Mouse (Mus musculus): ENCODE measurements around the gene Fstl1. TPM values are rescaled to one million over a fixed set of nuclear protein-coding genes. Genes with fewer than 3 reads are reported as not detected.
A peak's percentile ranks its signal among the peaks of the same experiment; 100 is the strongest.

The Fstl1 gene
- polyA plus RNA-seq, 1 experiment from 2014 or later, result 105 TPM

GRCm38 (mm10) chr16:37752876-37753275 is 23.8 kb upstream of the Fstl1 start:
- no peaks in the 10 kb centered on the region for H3K4me1 ChIP-seq (ENCODE audit: control insufficient read depth, insufficient read depth, low read length)
- no peaks in the 10 kb centered on the region for H3K27me3 ChIP-seq (ENCODE audit: control insufficient read depth, insufficient read depth, low read length)
- no peak overlapping the region for H3K27ac ChIP-seq (replicated peaks; ENCODE audit: low read depth, low read length)
- H3K4me2 ChIP-seq (ENCODE audit: low read length), result no peak overlapping the region
- no peaks in the 10 kb centered on the region for H3K36me3 ChIP-seq (ENCODE audit: control insufficient read depth, insufficient read depth, low read length)
- WGBS, result 27% methylated on average over 2 of the region's 2 CpGs
- no peaks in the 10 kb centered on the region for H3K9me3 ChIP-seq (ENCODE audit: control insufficient read depth, low read length)
- no peak overlapping the region for H3K4me3 ChIP-seq (replicated peaks; ENCODE audit: low read depth, low read length)
- no peak for ATAC-seq (ENCODE audit: low FRiP score, low TSS enrichment)
- H3K9ac ChIP-seq (replicated peaks; ENCODE audit: low read length), result no peak overlapping the region
- DNase-seq, result no peak

- no peaks in the 10 kb centered on the region for H3K4me1 ChIP-seq (ENCODE audit: control insufficient read depth, insufficient read depth, low read length)
- H3K36me3 ChIP-seq (ENCODE audit: control insufficient read depth, insufficient read depth, low read length), result no peaks in the 10 kb centered on the region
- WGBS, result 79% methylated on average over 1 of the region's 1 CpGs
- no peaks in the 10 kb centered on the region for H3K9me3 ChIP-seq (ENCODE audit: control insufficient read depth, low read length)
- no peaks in the 10 kb centered on the region for H3K27me3 ChIP-seq (ENCODE audit: control insufficient read depth, insufficient read depth, low read length)
- ATAC-seq (ENCODE audit: low FRiP score, low TSS enrichment) (no peak), DNase-seq (no peak)
- no peak overlapping the region for H3K9ac ChIP-seq (replicated peaks; ENCODE audit: low read length)
- no peak overlapping the region for H3K27ac ChIP-seq (replicated peaks; ENCODE audit: low read depth, low read length)
- H3K4me3 ChIP-seq (replicated peaks; ENCODE audit: low read depth, low read length), result no peak overlapping the region
- no peak overlapping the region for H3K4me2 ChIP-seq (ENCODE audit: low read length)
These were observed 22.9 kb upstream of the Fstl1 start for GRCm38 (mm10) chr16:37753809-37754208.

- Histone ChIP-seq H3K4me1 (ENCODE audit: control insufficient read depth, insufficient read depth, low read length) (no peaks in the 10 kb centered on the region), H3K9ac (replicated peaks; ENCODE audit: low read length) (no peak overlapping the region), H3K27me3 (ENCODE audit: control insufficient read depth, insufficient read depth, low read length) (no peaks in the 10 kb centered on the region), H3K4me2 (ENCODE audit: low read length) (no peak overlapping the region), H3K27ac (replicated peaks; ENCODE audit: low read depth, low read length) (no peak overlapping the region), H3K9me3 (ENCODE audit: control insufficient read depth, low read length) (no peaks in the 10 kb centered on the region), H3K4me3 (replicated peaks; ENCODE audit: low read depth, low read length) (no peak overlapping the region), H3K36me3 (ENCODE audit: control insufficient read depth, insufficient read depth, low read length) (no peaks in the 10 kb centered on the region)
- 72% methylated on average over 4 of the region's 4 CpGs for WGBS
- no peak for ATAC-seq (ENCODE audit: low FRiP score, low TSS enrichment)
- DNase-seq, result no peak
These were observed 22.2 kb upstream of the Fstl1 start for GRCm38 (mm10) chr16:37754483-37754882.

GRCm38 (mm10) chr16:37757223-37757622 is 19.4 kb upstream of the Fstl1 start:
- ATAC-seq (ENCODE audit: low FRiP score, low TSS enrichment), result no peak
- 94% methylated on average over 2 of the region's 2 CpGs for WGBS
- H3K27me3 ChIP-seq (ENCODE audit: control insufficient read depth, insufficient read depth, low read length), result no peaks in the 10 kb centered on the region
- no peak overlapping the region for H3K4me3 ChIP-seq (replicated peaks; ENCODE audit: low read depth, low read length)
- H3K4me1 ChIP-seq (ENCODE audit: control insufficient read depth, insufficient read depth, low read length), result no peaks in the 10 kb centered on the region
- H3K9me3 ChIP-seq (ENCODE audit: control insufficient read depth, low read length), result no peaks in the 10 kb centered on the region
- no peak overlapping the region for H3K4me2 ChIP-seq (ENCODE audit: low read length)
- no peak overlapping the region for H3K9ac ChIP-seq (replicated peaks; ENCODE audit: low read length)
- no peaks in the 10 kb centered on the region for H3K36me3 ChIP-seq (ENCODE audit: control insufficient read depth, insufficient read depth, low read length)
- DNase-seq, result no peak
- no peak overlapping the region for H3K27ac ChIP-seq (replicated peaks; ENCODE audit: low read depth, low read length)

GRCm38 (mm10) chr16:37763797-37764196 is 12.9 kb upstream of the Fstl1 start:
- peak; percentile 47 for DNase-seq
- no peaks in the 10 kb centered on the region for H3K36me3 ChIP-seq (ENCODE audit: control insufficient read depth, insufficient read depth, low read length)
- no peak for ATAC-seq (ENCODE audit: low FRiP score, low TSS enrichment)
- peak overlapping the region; percentile 10; the same call in 1 of the 2 replicates for H3K4me2 ChIP-seq (ENCODE audit: low read length)
- peaks cover 3% of the 10 kb centered on the region; the same call in 1 of the 2 replicates for H3K4me1 ChIP-seq (ENCODE audit: control insufficient read depth, insufficient read depth, low read length)
- H3K27me3 ChIP-seq (ENCODE audit: control insufficient read depth, insufficient read depth, low read length), result no peaks in the 10 kb centered on the region
- no peak overlapping the region for H3K27ac ChIP-seq (replicated peaks; ENCODE audit: low read depth, low read length)
- H3K9ac ChIP-seq (replicated peaks; ENCODE audit: low read length), result no peak overlapping the region
- H3K9me3 ChIP-seq (ENCODE audit: control insufficient read depth, low read length), result no peaks in the 10 kb centered on the region
- WGBS, result 35% methylated on average over 5 of the region's 5 CpGs
- no peak overlapping the region for H3K4me3 ChIP-seq (replicated peaks; ENCODE audit: low read depth, low read length)

- ATAC-seq (ENCODE audit: low FRiP score, low TSS enrichment), result peak; percentile 49; the same call in 1 of the 2 replicates
- no peaks in the 10 kb centered on the region for H3K9me3 ChIP-seq (ENCODE audit: control insufficient read depth, low read length)
- peak overlapping the region; percentile 59 for H3K4me3 ChIP-seq (replicated peaks; ENCODE audit: low read depth, low read length)
- peak overlapping the region; percentile 67 for H3K9ac ChIP-seq (replicated peaks; ENCODE audit: low read length)
- 35% methylated on average over 14 of the region's 14 CpGs for WGBS
- peaks cover 10% of the 10 kb centered on the region for H3K4me1 ChIP-seq (ENCODE audit: control insufficient read depth, insufficient read depth, low read length)
- H3K27me3 ChIP-seq (ENCODE audit: control insufficient read depth, insufficient read depth, low read length), result no peaks in the 10 kb centered on the region
- H3K36me3 ChIP-seq (ENCODE audit: control insufficient read depth, insufficient read depth, low read length), result no peaks in the 10 kb centered on the region
- H3K4me2 ChIP-seq (ENCODE audit: low read length), result peak overlapping the region; percentile 90
- no peak for DNase-seq
- H3K27ac ChIP-seq (replicated peaks; ENCODE audit: low read depth, low read length), result 0 out of 2 replicates have a peak overlapping the region, but pooled peaks have one; percentile 22
These were observed 360 bp upstream of the Fstl1 start for GRCm38 (mm10) chr16:37776166-37776859.

GRCm38 (mm10) chr16:37777796-37778475 is 1.3 kb downstream of the Fstl1 start:
- no peaks in the 10 kb centered on the region for H3K9me3 ChIP-seq (ENCODE audit: control insufficient read depth, low read length)
- H3K9ac ChIP-seq (replicated peaks; ENCODE audit: low read length), result no peak overlapping the region; the same call in 1 of the 2 replicates
- H3K4me3 ChIP-seq (replicated peaks; ENCODE audit: low read depth, low read length), result peak overlapping the region; percentile 59
- ATAC-seq (ENCODE audit: low FRiP score, low TSS enrichment), result no peak
- WGBS, result 19% methylated on average over 4 of the region's 4 CpGs
- no peaks in the 10 kb centered on the region for H3K27me3 ChIP-seq (ENCODE audit: control insufficient read depth, insufficient read depth, low read length)
- H3K4me1 ChIP-seq (ENCODE audit: control insufficient read depth, insufficient read depth, low read length), result peaks cover 10% of the 10 kb centered on the region
- H3K36me3 ChIP-seq (ENCODE audit: control insufficient read depth, insufficient read depth, low read length), result no peaks in the 10 kb centered on the region
- DNase-seq, result no peak
- H3K27ac ChIP-seq (replicated peaks; ENCODE audit: low read depth, low read length), result no peak overlapping the region
- H3K4me2 ChIP-seq (ENCODE audit: low read length), result peak overlapping the region; percentile 90

- Histone ChIP-seq H3K27me3 (ENCODE audit: control insufficient read depth, insufficient read depth, low read length) (no peaks in the 10 kb centered on the region), H3K9ac (replicated peaks; ENCODE audit: low read length) (no peak overlapping the region), H3K36me3 (ENCODE audit: control insufficient read depth, insufficient read depth, low read length) (no peaks in the 10 kb centered on the region), H3K4me2 (ENCODE audit: low read length) (peak overlapping the region; percentile 90), H3K9me3 (ENCODE audit: control insufficient read depth, low read length) (no peaks in the 10 kb centered on the region), H3K4me3 (replicated peaks; ENCODE audit: low read depth, low read length) (no peak overlapping the region; the same call in 1 of the 2 replicates), H3K27ac (replicated peaks; ENCODE audit: low read depth, low read length) (no peak overlapping the region), H3K4me1 (ENCODE audit: control insufficient read depth, insufficient read depth, low read length) (peaks cover 10% of the 10 kb centered on the region)
- no peak for ATAC-seq (ENCODE audit: low FRiP score, low TSS enrichment)
- no peak for DNase-seq
- 40% methylated on average over 5 of the region's 5 CpGs for WGBS
These were observed 1.9 kb downstream of the Fstl1 start for GRCm38 (mm10) chr16:37778529-37778928.

Measured in midbrain, embryonic 14.5 days (tissue).